Comparison of ENCODE assay signal across 8 mouse cellular contexts in genomic region chr9:21149654-21150419, GRCm38 (mm10). TPM values are rescaled to one million over a fixed set of nuclear protein-coding genes. Genes with fewer than 3 reads are reported as not detected.
DNase-seq lines count a peak whose midpoint lies in the region; ATAC-seq and TF ChIP-seq lines count a peak whose summit lies in the region.

Gene Cdc37 (minus strand): TSS chr9:21149982.

- 0 out of 2 replicates have a peak, but pooled peaks cover 9% of the 10 kb centered on the region for H3K27me3 ChIP-seq in hindbrain, embryonic 10.5 days (ENCODE audit: insufficient read depth, poor library complexity, severe bottlenecking)
- no peaks in the 10 kb centered on the region for H3K27me3 ChIP-seq in lung, postnatal 0 days (replicated peaks; ENCODE audit: insufficient read depth, low read length)

- peak within 1 kb of the TSS; percentile 76 for H3K4me2 ChIP-seq in lung, postnatal 0 days (replicated peaks; ENCODE audit: low read depth, low read length)

- H3K4me1 ChIP-seq in hindbrain, embryonic 10.5 days (replicated peaks), result peaks cover 65% of the 10 kb centered on the region
- peaks cover 26% of the 10 kb centered on the region for H3K4me1 ChIP-seq in lung, postnatal 0 days (ENCODE audit: insufficient read depth, low read depth, low read length)

- ATAC-seq in frontal cortex, adult (ENCODE audit: low TSS enrichment), result peak; percentile 92
- ATAC-seq in lung, postnatal 0 days, result peak; percentile 97

- DNase-seq in MEL-GATA-1-ER (ENCODE audit: extremely low read depth, low read depth), result peak; percentile 86
- DNase-seq in cerebellum, adult 8-10 months, result peak; percentile 90
- DNase-seq in hindbrain, embryonic 10.5 days (ENCODE audit: low spot score), result peak; percentile 96
- peak; percentile 93 for DNase-seq in layer of hippocampus, adult 9-11 months
- DNase-seq in lung, postnatal 0 days (ENCODE audit: low spot score), result peak; percentile 97
- peak; percentile 86 for DNase-seq in ovary, postnatal 14 days (ENCODE audit: low spot score)
- peak; percentile 93 for DNase-seq in thymus, postnatal 14 days

- WGBS in hindbrain, embryonic 10.5 days, result 3% methylated on average over 56 of the region's 56 CpGs
- 2% methylated on average over 55 of the region's 56 CpGs for WGBS in lung, postnatal 0 days

- H3K9me3 ChIP-seq in hindbrain, embryonic 10.5 days, result no peaks in the 10 kb centered on the region
- no peaks in the 10 kb centered on the region for H3K9me3 ChIP-seq in lung, postnatal 0 days (ENCODE audit: low read length)

- peak within 1 kb of the TSS; percentile 92 for H3K27ac ChIP-seq in hindbrain, embryonic 10.5 days
- peak within 1 kb of the TSS; percentile 76 for H3K27ac ChIP-seq in lung, postnatal 0 days (ENCODE audit: low read length)

- H3K4me3 ChIP-seq in hindbrain, embryonic 10.5 days, result peak within 1 kb of the TSS; percentile 91
- H3K4me3 ChIP-seq in lung, postnatal 0 days (ENCODE audit: low read depth, low read length), result peak within 1 kb of the TSS; percentile 75

- H3K9ac ChIP-seq in lung, postnatal 0 days (replicated peaks; ENCODE audit: low read depth), result peak within 1 kb of the TSS; percentile 63

- H3K36me3 ChIP-seq in hindbrain, embryonic 10.5 days, result peaks cover 35% of the 10 kb centered on the region
- no peaks in the 10 kb centered on the region for H3K36me3 ChIP-seq in lung, postnatal 0 days (ENCODE audit: insufficient read depth, low read length)

- peak; percentile 19; the same call in 1 of the 2 replicates for TF ChIP-seq CTCF in lung, postnatal 0 days (IDR thresholded peaks at IDR 0.05)

- no peak for TF ChIP-seq EP300 in lung, postnatal 0 days (IDR thresholded peaks at IDR 0.05)

RNA-seq across cellular contexts. Expression of gene Cdc37, which starts in this region (rescaled TPM):
- 333 and 374 TPM in 2 replicates for polyA plus RNA-seq in hindbrain, embryonic 10.5 days (2016; fragmentation: Nextera tagmentation; extraction: Ambion mirVana)
- 165 and 171 TPM in 2 replicates for polyA plus RNA-seq in lung, postnatal 0 days (2015; fragmentation: Nextera tagmentation; extraction: Ambion mirVana)

Comparison
In these comparisons a context has a peak if more than half of its experiments do, and no peak if none do; other contexts are left out.
1. Peak in every context shown above with its lines: DNase-seq, ATAC-seq, H3K4me3 ChIP-seq and H3K27ac ChIP-seq.